Mouse (Mus musculus) CD4-positive naive resting alpha-beta T cell, adult 76 days (primary cell): ENCODE results near the gene Cxcl12. TPM values are rescaled to one million over a fixed set of nuclear protein-coding genes. Genes with fewer than 3 reads are reported as not detected.

Source experiments
- total RNA-seq: library from RNA; stranded (reverse); gene quantifications from one replicate; pipeline ENCODE4 v1.2.4, GENCODE M21; 2023

The Cxcl12 gene
- total RNA-seq = 0.41 TPM

DNA sequence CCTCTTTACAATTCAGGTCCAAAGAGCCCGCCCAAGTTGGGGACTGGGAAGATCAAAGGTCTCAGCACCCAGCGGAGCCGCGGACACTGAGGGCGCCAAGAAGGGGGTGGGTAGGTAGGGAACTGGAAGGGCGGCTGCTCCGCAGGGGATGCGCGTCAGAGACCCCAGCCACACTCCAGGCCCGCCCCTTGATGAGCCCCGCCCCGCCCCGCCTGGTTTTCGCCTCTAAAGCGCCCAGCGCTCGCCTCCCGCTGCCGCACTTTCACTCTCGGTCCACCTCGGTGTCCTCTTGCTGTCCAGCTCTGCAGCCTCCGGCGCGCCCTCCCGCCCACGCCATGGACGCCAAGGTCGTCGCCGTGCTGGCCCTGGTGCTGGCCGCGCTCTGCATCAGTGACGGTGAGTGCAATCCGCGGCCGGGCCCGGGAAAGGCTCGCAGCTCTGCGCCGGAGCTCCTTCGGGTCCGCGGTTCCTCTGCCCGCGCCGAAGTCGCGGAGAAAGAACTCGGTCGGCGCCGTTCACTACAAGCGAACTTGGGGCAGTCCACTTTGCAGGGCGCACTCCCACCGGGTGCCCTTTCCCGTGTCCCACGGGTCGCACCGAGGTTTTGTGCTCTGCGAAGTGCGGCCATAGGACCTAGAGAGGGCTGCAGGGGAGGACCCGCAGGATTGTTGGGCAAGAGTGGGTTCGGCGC, at the start of gene Cxcl12:
Cxcl12 (plus strand) TSS at position 215 of the 691 bp plus-strand sequence.

